Mouse (Mus musculus) frontal cortex, postnatal 25 days (tissue): Measurements from ENCODE around the gene Elob.

Experiments used
- DNase-seq, 2 experiments: peaks; one replicate each; pipeline ENCODE4 v3.0.0; 2022; ENCODE audit warnings: low spot score in 2 of 2

Elob gene

DNA sequence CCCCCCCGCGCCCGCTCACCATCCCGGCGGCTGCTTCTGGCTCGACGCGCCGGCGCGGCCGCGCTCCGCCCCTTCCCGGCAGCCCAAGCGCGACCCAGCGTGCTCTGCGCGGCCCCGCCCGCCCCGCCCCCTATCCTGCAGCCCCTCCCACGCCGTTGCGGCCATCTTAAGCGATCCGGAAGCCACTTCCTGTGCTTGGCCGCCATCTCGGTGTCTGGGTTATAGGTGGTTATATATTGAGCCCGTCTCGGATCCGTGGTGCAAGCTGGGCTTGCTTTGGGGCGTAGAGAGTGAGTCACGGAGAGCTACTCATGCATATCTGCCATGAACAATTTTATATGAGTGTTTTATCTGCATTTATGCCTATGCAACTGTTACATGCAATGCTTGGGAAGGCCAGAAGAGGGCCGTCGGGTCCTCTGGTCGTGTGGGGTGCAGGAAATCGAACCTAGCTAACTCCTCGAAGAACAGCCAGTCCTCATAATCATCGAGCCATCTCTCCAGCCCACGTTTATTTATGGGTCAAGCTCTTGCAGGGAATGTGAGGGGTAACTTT lies at the start of gene Elob:
Elob (minus strand) TSS at position 73 of the 556 bp plus-strand sequence.
- peak; percentile 66 to 77 for DNase-seq

DNA sequence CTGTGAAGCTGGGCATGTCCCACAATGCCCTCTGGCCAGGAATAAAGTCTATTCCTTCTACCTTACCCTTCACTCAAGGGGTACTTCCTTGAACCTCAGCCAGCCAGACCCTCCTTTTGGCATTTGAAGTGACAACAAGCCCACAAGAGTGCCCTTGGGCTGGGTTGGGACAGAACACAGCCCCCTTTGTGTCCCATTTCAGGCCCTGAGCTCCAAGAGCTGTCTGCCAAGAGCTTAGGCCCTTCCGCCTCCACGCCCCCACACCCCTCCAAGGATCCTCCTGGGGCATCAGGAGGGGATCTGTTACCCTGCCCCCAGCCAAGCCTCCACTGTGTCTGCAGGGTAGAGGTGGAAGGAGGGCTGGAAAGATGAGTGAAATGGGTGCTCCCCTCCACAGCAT lies 48.2 kb upstream of the Elob start:
- DNase-seq = no peak

DNA sequence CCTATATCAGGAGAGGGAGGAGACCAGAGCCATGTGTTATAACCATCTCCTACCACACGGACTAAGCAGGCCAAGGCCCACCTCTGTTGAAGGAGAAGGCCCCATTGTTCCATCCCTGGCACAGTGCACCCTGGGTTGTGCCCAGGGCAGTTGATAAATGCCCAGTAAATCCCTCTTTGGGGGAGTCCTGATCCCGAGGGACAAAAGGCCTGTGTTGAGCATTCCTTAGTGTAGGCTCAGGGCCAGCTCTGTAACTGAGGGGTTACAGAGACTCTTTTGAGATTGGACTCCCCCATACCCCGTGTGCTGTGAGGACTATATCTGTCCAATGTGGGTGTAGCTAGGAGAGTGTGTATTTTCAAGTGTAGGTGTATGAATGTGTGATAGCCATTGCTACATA lies 47.8 kb upstream of the Elob start:
- no peak for DNase-seq

DNA sequence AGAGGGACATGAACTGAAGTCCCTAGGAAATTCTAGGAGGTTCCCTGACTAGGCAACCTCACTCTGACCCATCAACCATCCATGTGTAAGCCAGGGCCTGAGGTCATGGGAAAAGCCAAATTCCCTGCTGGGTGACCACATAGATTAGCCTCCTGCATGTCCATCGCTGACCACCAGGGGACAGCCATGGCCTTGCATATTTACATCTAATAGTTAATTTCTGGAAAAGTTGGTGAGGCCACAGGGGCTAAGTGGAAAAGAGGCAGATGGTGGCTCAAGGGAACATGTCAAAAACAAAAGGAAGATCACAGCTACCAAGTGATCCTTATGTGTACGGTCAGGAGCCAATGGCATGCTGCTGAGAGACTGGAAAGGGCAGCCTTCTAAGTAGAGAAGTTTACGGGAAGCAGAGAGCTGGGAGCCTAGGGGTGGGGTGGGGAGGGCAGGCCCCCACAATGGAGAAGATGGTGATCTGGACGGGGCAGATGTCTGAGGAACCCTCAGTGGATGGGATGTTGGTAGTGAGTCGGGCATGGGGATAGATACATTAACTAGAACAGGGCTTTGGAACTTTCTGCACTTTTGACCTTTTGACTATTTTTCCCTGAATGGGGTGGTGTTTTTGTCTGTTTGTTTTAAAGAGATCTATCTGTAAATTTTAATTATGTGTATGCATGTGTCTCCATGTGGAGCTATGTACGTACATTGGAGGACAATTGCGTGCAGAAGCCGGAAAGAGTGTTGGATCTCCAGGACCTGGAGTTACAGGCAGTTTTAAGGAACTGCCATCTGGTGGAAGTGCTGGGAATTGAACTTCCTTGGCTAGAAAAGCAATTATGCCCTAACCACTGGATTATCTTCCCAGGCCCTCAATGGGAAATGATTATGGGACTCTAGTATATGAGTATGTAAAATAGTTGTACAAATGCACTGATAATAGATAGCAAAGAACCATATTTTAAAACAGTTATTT lies 45.2 kb upstream of the Elob start:
- DNase-seq = no peak

DNA sequence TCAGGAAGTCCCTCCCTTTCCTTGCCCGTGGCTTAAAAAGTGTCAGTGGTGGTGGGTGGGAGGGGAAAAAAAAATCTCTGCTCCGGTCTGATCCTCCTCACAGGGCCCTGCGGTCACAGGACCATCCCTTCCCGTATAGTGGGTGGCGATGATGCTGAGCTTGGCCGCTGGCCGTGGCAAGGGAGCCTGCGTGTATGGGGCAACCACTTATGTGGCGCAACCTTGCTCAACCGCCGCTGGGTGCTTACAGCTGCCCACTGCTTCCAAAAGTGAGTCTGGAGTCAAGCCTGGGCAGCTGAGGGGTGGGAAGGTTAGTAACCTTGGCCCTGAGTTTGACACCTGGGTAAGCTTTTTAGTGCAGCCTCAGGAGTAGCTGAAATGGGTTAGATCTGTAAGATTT lies 39.6 kb upstream of the Elob start:
- no peak for DNase-seq

DNA sequence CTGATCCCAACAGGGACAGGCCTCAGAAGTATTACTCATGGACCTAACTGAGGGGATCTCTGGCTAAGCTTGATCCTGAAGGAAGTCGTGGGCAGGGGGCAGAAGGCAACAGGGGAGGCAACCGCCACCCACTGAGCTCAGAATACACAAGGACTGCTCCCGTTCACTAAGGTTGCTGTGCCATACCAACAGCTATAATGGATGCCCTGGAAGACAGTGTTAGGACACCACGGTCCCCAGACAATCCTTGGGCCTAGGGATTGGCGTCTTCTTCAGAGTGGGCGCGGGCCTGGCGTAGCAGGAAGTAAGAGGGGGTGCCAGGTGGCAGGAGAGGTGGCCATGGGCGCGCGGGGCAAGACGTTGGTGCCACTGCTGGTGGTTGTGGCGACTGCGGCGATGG lies 38.8 kb upstream of the Elob start, which contains the start of gene Prss21:
Prss21 (plus strand) TSS at position 301 of the 400 bp plus-strand sequence.
- DNase-seq = no peak

DNA sequence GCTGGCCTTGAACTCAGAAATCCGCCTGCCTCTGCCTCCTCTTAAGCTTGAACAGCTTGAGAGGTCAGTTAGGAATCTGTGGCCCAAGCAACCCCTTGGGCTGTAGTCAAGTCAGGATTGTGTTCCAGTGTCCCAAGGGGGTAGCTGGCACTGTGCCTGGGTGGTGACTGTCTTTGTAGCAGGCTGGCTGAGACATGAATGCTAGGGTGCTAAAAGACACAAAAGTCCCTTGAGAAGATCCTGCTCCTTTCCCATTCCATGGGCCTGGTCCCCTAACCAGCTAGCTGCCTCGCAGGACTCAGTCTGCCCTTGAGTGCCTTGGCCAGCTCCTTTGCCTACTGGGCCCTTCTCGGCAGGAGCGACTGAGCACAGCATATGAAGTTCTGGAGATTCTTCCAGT lies 34.0 kb upstream of the Elob start:
- DNase-seq = no peak

DNA sequence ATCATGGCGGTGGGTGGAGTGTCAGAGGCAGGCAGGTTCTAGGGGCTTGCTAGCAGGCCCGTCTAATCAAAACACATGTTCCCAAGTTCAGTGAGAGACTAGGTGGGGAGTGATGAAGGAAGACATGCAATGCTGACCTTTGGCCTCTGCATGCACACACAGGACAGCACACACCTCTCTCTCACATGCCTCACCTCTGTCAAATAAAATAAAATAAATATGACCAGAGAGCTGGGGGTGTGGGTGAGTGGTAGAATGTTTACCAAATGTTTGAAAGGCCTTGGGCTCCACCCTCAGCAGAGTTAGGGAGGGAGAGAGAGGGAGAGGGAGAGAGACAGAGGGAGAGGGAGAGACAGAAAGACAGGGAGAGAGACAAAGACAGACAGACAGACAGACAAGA lies 29.0 kb upstream of the Elob start:
- DNase-seq = no peak

DNA sequence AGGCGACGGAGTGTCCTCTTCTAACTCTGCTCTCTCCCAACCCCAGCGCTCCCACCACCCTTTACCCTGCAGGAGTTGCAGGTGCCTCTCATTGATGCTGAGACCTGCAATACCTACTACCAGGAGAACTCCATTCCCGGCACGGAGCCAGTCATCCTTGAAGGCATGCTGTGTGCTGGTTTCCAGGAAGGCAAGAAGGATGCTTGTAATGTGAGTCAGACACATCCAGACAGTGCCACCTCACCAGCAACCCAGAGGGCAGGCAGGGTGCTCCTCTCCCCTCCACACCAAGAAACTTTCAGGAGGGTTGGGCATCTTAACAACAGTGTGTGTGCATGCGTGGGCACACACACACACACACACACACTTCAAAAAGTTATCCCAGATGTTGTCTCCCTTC lies 28.3 kb upstream of the Elob start:
- no peak for DNase-seq

DNA sequence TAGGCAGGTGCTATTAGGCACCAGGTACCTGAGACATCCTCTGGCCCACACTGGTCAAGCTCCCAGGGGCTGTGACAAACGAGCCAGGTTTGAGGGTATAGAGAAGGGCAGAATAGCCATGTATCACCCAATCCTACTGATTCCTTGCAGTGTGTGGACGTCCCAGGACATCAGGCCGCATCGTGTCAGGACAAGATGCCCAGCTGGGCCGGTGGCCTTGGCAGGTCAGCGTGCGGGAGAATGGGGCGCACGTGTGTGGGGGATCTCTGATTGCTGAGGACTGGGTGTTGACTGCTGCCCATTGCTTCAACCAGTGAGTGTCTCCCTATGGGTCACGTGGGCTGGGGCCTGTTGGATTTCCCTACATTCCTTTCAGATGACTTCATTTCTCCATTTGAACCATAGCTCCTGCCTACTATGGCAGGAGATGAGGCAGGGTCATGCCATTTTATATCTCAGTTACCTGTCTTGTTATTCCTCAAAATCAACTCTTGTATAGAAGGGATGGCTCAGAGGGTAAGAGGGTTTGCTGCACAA lies 25.4 kb upstream of the Elob start:
- DNase-seq = no peak

DNA sequence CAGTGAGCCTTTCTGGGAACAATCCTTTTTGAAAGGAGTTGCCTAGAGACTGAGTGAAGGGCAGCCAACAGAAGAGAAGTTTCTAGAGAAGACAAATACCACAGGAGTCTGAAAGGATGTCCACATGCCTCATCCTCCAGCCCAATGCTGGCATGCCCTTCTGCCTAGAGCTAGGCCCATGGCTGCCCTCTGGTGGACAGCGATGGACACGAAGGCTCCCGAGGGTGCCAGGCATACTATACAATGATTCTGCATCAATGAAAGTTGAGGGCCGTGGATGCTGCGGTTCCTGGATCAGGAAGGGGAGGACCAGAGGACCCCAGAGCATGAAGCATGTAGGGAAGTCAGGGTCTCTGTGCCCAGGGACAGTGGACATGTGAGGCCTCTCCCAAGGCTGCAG lies 24.4 kb upstream of the Elob start:
- DNase-seq = no peak

DNA sequence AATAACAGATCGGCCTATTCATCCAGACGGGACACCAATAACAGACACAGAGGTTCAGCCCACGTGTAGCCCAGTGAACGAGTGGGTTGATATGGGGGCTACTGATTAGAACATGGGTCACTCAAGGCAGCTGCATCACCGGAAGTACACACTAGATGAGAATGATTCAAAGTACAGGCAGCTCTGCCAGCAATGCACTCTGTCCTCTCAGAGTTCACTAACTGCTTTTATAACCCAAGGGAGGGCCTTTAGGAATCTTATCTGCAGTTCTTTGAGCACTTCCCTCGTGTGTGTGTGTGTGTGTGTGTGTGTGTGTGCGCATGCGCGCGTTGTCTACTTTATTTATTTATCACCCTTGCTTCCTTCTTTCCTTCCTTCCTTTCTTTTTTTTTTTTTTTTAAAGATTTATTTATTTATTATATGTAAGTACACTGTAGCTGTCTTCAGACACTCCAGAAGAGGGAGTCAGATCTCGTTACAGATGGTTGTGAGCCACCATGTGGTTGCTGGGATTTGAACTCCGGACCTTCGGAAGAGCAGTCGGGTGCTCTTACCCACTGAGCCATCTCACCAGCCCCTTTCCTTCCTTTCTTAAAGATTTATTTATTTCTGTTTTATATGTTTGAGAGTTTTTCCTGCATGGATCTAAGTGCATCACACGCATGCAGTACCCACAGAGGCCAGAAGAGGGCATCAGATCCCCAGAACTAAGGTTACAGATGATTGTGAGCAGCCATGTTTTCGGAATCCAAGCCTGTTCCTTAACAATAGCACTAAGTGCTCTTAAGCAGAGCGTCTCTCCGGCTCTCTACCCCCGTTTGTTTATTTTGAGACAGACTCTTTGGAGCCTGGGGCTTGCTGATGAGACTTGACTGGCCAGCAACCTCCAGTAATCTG lies 22.2 kb upstream of the Elob start:
- DNase-seq = peak; percentile 28 to 57

DNA sequence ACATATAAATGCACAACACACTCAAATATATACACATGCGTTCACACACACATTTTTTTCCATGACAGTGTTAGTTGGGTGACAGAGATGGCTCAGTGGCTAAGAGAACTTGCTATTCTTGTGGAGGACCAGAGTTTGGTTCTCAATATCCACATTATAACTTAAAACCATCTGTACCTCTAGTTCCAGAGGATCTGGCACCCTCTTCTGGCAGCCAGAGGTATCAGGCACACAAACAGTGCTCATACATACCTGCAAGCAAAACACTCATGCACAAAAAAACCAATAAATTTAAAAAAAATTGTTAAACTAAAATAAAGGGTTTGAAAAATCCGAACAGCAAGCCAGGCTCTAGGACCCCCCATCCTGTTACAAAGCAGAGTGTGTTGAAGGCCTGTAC lies 21.1 kb upstream of the Elob start:
- no peak for DNase-seq

DNA sequence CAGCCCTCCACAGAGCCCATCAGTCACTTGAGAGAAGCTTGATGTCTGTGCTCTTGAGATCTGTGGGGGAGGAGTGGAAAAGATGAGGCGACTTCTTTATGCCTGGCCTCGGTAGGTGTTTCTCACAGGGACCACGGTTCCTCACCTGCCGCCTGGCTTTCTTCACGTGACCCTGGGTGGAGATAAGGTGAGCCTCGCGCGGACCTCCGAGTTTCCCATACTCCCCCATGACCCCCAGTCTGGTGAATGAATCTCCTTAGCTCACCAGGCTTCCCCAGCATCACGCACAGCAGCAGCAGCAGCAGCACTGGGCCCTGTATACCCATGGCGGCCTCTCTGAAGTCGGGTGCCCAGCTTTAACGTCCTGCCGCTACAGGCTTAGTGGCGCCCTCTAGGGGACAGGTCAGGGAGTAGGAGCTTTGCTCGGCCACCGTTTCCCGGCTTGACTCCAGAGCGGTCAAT lies 14.9 kb upstream of the Elob start, which contains the start of the genes Prss32 and Prss41:
Prss32 (plus strand) TSS at position 44 of the 462 bp plus-strand sequence.
Prss41 (minus strand) TSS at position 361 of the 462 bp plus-strand sequence.
- no peak for DNase-seq

DNA sequence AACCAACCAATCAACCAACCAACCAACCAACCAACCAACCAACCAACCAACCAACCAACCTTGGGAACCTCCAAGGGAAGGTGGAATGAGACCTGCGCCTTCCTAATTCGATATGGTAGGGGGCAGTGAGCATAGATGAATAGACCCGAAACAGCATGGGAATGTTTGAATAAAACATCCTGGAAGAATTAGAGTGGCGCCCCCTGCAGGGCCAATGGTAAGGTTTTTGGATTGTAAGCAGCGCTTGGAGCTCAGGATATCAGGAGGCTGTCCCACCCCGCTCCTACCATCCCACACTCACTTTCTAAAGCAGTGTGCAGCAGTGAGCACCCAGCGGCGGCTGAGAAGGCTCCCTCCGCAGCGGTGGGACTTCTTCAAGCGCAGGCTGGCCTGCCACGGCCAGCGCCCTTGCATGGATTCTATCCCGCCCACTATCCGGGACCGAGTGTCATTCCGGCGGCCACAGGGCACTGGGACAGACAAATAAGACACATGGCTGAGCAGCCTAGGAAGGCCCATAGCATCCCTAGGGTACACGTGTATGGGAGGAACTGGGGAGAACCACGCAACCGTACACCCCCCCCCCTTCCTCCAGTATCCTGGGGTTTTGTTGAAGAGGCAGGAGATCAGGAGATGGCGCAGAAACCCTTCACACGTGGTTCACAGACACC lies 14.3 kb upstream of the Elob start:
- no peak for DNase-seq

DNA sequence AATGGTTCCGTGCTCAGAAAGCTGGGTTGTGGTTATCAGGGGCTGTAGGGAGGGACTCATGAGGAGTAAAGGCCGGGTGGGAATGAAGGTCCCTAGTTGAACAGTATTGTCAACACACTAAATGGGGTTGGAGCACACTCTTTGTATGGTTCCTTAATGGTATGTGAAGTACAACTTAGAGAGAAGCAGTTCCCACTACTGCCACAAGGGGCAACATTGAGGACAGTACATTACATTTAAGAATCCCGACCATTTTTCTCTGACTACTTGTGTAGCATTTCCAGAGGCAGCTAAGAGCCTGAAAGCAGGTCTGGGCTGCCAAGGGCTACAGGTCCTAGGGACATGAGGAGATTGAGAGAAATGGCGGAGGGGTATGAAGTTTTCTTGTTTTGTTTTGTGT lies 12.2 kb upstream of the Elob start:
- DNase-seq = no peak

DNA sequence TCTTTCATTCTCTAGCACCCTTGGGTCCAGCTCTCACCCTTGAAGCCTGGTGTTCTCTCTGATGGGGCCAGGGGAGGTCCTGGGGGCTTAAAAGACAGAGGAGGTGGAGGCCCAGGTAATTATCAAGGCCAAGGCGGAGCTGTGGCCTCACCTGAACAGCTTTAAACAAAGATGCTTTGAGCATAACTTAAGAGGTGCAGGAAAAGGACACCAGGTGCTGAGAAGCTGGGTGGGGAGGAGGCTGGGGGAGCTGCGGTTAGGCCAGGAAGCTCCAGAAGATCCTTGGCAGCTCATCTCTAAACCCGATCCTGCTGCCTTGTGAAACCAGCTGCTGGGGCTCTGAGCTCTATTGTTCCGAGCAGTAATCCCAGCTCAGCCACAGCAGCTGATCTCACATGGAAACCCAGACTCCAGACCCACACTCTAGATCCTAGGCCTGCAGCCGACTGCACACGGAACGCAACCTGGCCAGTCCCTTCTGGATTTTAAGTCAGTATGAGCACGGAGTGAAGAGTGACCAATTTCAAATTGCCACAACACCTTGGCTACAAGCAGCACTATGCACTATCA lies 7.2 kb upstream of the Elob start, which contains the start of gene Prss33:
Prss33 (minus strand) TSS at position 51 of the 570 bp plus-strand sequence.
- DNase-seq = no peak

DNA sequence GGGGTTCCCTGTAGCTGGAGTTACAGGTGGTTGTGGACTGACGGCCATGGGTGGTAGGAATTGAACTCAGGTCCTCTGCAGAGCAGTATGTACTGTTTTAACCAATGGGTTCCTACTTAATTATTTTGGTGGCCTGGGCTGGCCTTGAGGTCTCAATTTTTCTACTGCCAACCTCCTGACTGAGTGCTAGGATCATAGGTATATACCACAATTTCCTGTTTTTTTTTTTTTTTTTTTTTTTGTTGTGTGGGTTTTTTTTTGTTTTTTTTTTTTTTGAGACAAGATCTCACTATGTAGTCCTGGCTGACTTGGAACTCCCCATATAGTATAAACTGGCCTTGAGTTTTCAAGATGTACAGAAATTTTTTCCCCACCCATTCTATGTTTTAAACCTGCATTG lies 2.3 kb upstream of the Elob start:
- DNase-seq = no peak

DNA sequence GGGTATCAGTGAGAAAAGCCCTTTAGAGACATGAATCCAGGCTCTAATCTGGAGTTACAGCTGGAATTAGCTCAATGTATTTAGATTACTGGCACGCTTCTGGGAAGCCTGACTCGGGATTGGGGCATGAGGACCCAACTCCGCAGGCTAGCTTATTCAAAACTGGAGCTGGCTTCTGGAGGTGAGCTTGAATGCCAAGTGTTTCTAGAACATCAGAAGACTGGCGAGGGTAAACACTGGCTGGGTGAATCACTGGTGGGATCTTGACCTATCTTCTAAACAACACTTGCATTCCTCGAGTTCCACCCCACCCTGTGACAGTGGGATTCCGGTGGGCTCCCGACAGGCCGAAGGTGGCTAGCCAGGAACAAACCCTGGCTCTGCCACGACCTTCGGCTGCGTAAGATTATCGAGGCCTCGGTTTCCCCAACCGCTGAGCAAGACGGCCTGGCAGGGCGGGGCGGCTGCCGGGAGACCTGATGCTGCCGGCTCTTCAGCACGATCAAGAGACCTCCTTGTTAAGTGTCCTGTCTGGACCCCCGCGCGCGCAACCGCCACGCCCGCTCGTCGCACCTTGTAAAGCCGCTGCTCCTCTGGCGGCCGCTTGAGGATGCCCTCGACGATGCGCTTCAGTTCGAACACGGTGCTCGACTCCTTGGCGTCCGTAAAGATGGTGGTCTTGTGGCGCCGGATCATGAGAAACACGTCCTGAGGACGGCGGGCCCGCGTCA lies 500 bp downstream of the Elob start:
- DNase-seq = peak; percentile 48 to 53

DNA sequence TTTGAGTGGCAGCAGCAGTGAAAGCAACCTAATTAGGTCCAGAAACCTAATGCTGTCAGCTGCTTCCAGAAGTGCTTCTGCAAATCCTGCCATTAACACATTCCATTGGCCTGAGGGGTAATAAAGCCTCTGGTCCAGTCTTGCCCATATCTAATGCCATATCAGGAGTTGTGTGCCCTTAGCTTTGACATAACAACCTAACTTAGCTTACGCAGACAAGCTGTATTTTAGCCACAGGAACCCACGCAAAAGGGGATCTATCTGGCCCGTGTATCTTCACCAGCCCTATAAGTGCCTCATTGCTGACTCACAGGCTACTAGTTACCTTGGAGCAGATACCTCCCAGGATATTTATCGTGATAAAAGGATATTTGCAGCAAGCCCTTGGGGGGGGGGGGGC lies 3.3 kb downstream of the Elob start:
- no peak for DNase-seq
